In the genomic region with DNA sequence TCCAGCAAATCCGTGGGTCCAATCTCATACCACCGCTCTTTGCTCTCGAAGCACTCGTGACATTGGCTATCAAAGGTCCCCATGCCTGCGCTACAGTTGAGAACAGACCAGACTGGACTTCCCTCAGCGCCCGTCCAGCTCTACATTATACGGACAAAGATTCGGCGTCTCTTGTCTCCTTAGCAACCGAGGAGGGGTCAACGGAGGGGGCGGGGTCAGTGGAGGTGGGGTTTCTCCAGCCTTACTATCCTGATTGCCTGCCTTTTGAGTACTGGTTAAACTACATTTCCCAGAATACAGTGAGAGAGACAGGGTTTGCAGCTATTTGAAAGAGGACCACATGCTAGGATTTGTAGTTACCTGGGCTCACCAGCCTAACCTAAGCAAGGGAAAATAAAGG, we compare ENCODE assay signal across 8 mouse cellular contexts. TPM values are rescaled to one million over a fixed set of nuclear protein-coding genes. Genes with fewer than 3 reads are reported as not detected.
DNase-seq lines count a peak whose midpoint lies in the region; ATAC-seq lines count a peak whose summit lies in the region.

TSS of gene 1700028P14Rik (minus strand) at position 169 of the 400 bp plus-strand sequence.

- ATAC-seq in embryonic facial prominence, embryonic 15.5 days (ENCODE audit: insufficient number of reproducible peaks, low FRiP score, low TSS enrichment, low read depth) = no peak; the same call in 1 of the 2 replicates
- ATAC-seq in heart, embryonic 15.5 days (replicated peaks; ENCODE audit: insufficient number of reproducible peaks, insufficient read depth, low FRiP score, low read depth) = peak; percentile 47; the same call in 1 of the 2 replicates
- ATAC-seq in kidney, embryonic 16.5 days (ENCODE audit: low FRiP score, low TSS enrichment) = peak; percentile 98
- ATAC-seq in liver, embryonic 15.5 days (ENCODE audit: insufficient read depth) = 0 out of 2 replicates have a peak, but pooled peaks have one; percentile 18
- peak; percentile 90 for ATAC-seq in neural tube, embryonic 15.5 days (ENCODE audit: low FRiP score)
- no peak for ATAC-seq in monocyte, adult 5-6 weeks (replicated peaks; ENCODE audit: insufficient number of reproducible peaks, low FRiP score, low TSS enrichment, poor library complexity, severe bottlenecking)

- H3K27me3 ChIP-seq in embryonic facial prominence, embryonic 15.5 days = no peaks in the 10 kb centered on the region
- H3K27me3 ChIP-seq in heart, embryonic 15.5 days = 0 out of 2 replicates have a peak, but pooled peaks cover 9% of the 10 kb centered on the region
- H3K27me3 ChIP-seq in kidney, embryonic 16.5 days (ENCODE audit: insufficient read depth, low read length) = no peaks in the 10 kb centered on the region
- no peaks in the 10 kb centered on the region for H3K27me3 ChIP-seq in liver, embryonic 15.5 days
- no peaks in the 10 kb centered on the region for H3K27me3 ChIP-seq in neural tube, embryonic 15.5 days (replicated peaks)

- no peak within 1 kb of the TSS for H3K9ac ChIP-seq in embryonic facial prominence, embryonic 15.5 days
- H3K9ac ChIP-seq in heart, embryonic 15.5 days = no peak within 1 kb of the TSS
- H3K9ac ChIP-seq in kidney, embryonic 16.5 days (replicated peaks; ENCODE audit: low read length) = no peak within 1 kb of the TSS
- no peak within 1 kb of the TSS for H3K9ac ChIP-seq in liver, embryonic 15.5 days
- no peak within 1 kb of the TSS for H3K9ac ChIP-seq in neural tube, embryonic 15.5 days (replicated peaks)

- H3K4me1 ChIP-seq in embryonic facial prominence, embryonic 15.5 days = no peaks in the 10 kb centered on the region
- peaks cover 3% of the 10 kb centered on the region for H3K4me1 ChIP-seq in heart, embryonic 15.5 days (replicated peaks)
- H3K4me1 ChIP-seq in kidney, embryonic 16.5 days (ENCODE audit: insufficient read depth, low read length) = no peaks in the 10 kb centered on the region
- H3K4me1 ChIP-seq in liver, embryonic 15.5 days (replicated peaks) = no peaks in the 10 kb centered on the region
- H3K4me1 ChIP-seq in neural tube, embryonic 15.5 days = no peaks in the 10 kb centered on the region

- H3K4me3 ChIP-seq in embryonic facial prominence, embryonic 15.5 days (replicated peaks) = peak within 1 kb of the TSS; percentile 13
- H3K4me3 ChIP-seq in heart, embryonic 15.5 days = peak within 1 kb of the TSS; percentile 19
- peak within 1 kb of the TSS; percentile 29 for H3K4me3 ChIP-seq in kidney, embryonic 16.5 days (ENCODE audit: low read length)
- H3K4me3 ChIP-seq in liver, embryonic 15.5 days (replicated peaks) = no peak within 1 kb of the TSS
- peak within 1 kb of the TSS; percentile 32 for H3K4me3 ChIP-seq in neural tube, embryonic 15.5 days (replicated peaks)

- H3K27ac ChIP-seq in embryonic facial prominence, embryonic 15.5 days (replicated peaks) = no peak within 1 kb of the TSS
- H3K27ac ChIP-seq in heart, embryonic 15.5 days = no peak within 1 kb of the TSS
- no peak within 1 kb of the TSS for H3K27ac ChIP-seq in kidney, embryonic 16.5 days (ENCODE audit: low read length)
- H3K27ac ChIP-seq in liver, embryonic 15.5 days (replicated peaks) = no peak within 1 kb of the TSS
- no peak within 1 kb of the TSS for H3K27ac ChIP-seq in neural tube, embryonic 15.5 days (replicated peaks)

- WGBS in embryonic facial prominence, embryonic 15.5 days = 4% methylated on average over 13 of the region's 13 CpGs
- 7% methylated on average over 13 of the region's 13 CpGs for WGBS in heart, embryonic 15.5 days
- 4% methylated on average over 13 of the region's 13 CpGs for WGBS in kidney, embryonic 16.5 days
- 11% methylated on average over 13 of the region's 13 CpGs for WGBS in liver, embryonic 15.5 days (ENCODE audit: insufficient replicate concordance)
- WGBS in neural tube, embryonic 15.5 days = 6% methylated on average over 13 of the region's 13 CpGs

- H3K9me3 ChIP-seq in embryonic facial prominence, embryonic 15.5 days (replicated peaks) = no peaks in the 10 kb centered on the region
- no peaks in the 10 kb centered on the region for H3K9me3 ChIP-seq in heart, embryonic 15.5 days (replicated peaks)
- no peaks in the 10 kb centered on the region for H3K9me3 ChIP-seq in kidney, embryonic 16.5 days (ENCODE audit: low read length)
- H3K9me3 ChIP-seq in liver, embryonic 15.5 days (replicated peaks) = no peaks in the 10 kb centered on the region
- H3K9me3 ChIP-seq in neural tube, embryonic 15.5 days (replicated peaks) = no peaks in the 10 kb centered on the region

- peak; percentile 8 for DNase-seq in gastrocnemius, adult 18-20 months (ENCODE audit: low spot score)
- no peak for DNase-seq in gastrocnemius, adult 8-10 months (ENCODE audit: low spot score in 2 of 2)

- H3K4me2 ChIP-seq in embryonic facial prominence, embryonic 15.5 days (replicated peaks) = peak within 1 kb of the TSS; percentile 42
- peak within 1 kb of the TSS; percentile 51 for H3K4me2 ChIP-seq in heart, embryonic 15.5 days
- H3K4me2 ChIP-seq in kidney, embryonic 16.5 days (replicated peaks; ENCODE audit: low read depth, low read length) = peak within 1 kb of the TSS; percentile 51
- H3K4me2 ChIP-seq in liver, embryonic 15.5 days = no peak within 1 kb of the TSS
- H3K4me2 ChIP-seq in neural tube, embryonic 15.5 days = peak within 1 kb of the TSS; percentile 56

- no peaks in the 10 kb centered on the region for H3K36me3 ChIP-seq in embryonic facial prominence, embryonic 15.5 days
- no peaks in the 10 kb centered on the region for H3K36me3 ChIP-seq in heart, embryonic 15.5 days
- H3K36me3 ChIP-seq in kidney, embryonic 16.5 days (ENCODE audit: insufficient read depth, low read length) = no peaks in the 10 kb centered on the region
- H3K36me3 ChIP-seq in liver, embryonic 15.5 days (replicated peaks) = no peaks in the 10 kb centered on the region
- H3K36me3 ChIP-seq in neural tube, embryonic 15.5 days = no peaks in the 10 kb centered on the region

RNA-seq across cellular contexts. Expression of gene 1700028P14Rik, which starts in this region (rescaled TPM):
- not detected for total RNA-seq in gastrocnemius, adult 18-20 months (2021)
- total RNA-seq in gastrocnemius, adult 8-10 months (2022) = not detected
- polyA plus RNA-seq in embryonic facial prominence, embryonic 15.5 days (2015; fragmentation: Nextera tagmentation; extraction: Ambion mirVana) = 3.9 and 6.5 TPM in 2 replicates
- polyA plus RNA-seq in heart, embryonic 15.5 days (2015; fragmentation: Nextera tagmentation; extraction: Ambion mirVana) = 0.16 TPM in 1 of 2 replicates, not detected in the other
- 0.41 and 0.44 TPM in 2 replicates for polyA plus RNA-seq in kidney, embryonic 16.5 days (2015; fragmentation: Nextera tagmentation; extraction: Ambion mirVana)
- not detected in 2 replicates for polyA plus RNA-seq in liver, embryonic 15.5 days (2015; fragmentation: Nextera tagmentation; extraction: Ambion mirVana)
- polyA plus RNA-seq in neural tube, embryonic 15.5 days (2015; fragmentation: Nextera tagmentation; extraction: Ambion mirVana) = 1.4 and 1.7 TPM in 2 replicates
- total RNA-seq in monocyte, adult 5-6 weeks (2017) = not detected in 3 replicates

Comparison
In these comparisons a context has a peak if more than half of its experiments do, and no peak if none do; other contexts are left out.
1. Peak in DNase-seq in gastrocnemius, adult 18-20 months; RNA of the gene not detected or under 1 TPM.
2. Peak in ATAC-seq, H3K4me3 ChIP-seq and H3K4me2 ChIP-seq in heart, embryonic 15.5 days; RNA of the gene not detected or under 1 TPM.
3. Peak in ATAC-seq, H3K4me3 ChIP-seq and H3K4me2 ChIP-seq in kidney, embryonic 16.5 days; RNA of the gene not detected or under 1 TPM.
4. Peak in ATAC-seq in liver, embryonic 15.5 days; RNA of the gene not detected or under 1 TPM.